Mouse (Mus musculus): ENCODE data around the gene Lrig3.
A peak's percentile ranks its signal among the peaks of the same experiment; 100 is the strongest.

The Lrig3 gene

DNA sequence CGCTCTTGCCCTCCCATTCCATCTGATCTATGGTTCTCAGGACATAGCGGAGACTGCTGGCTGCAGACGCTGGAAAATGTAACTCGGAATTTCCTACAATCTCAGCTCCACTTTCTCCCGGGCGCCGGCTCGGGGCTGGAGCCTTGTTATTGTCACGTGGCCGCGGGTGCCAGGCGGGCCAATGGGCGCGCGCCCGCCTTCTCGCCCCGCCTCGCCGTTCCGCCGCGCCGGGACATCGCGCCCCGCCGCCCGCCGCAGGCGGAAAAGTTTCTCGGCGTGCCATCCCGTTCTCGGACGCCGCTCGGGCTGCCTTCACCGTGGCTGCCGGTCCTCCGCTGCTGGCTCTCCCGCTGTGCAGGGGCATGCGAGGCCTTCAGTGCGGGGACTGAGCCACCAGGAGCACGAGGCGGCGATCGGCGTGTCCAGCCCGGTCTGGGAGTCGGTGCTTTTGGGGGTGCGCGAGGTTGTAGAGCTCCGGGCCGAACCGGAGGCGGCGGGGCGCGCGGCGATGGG, at the start of gene Lrig3:
Gene Lrig3 (plus strand): TSS at position 201 of the 513 bp plus-strand sequence.
- DNase-seq: peak; percentile 92 to 93

DNA sequence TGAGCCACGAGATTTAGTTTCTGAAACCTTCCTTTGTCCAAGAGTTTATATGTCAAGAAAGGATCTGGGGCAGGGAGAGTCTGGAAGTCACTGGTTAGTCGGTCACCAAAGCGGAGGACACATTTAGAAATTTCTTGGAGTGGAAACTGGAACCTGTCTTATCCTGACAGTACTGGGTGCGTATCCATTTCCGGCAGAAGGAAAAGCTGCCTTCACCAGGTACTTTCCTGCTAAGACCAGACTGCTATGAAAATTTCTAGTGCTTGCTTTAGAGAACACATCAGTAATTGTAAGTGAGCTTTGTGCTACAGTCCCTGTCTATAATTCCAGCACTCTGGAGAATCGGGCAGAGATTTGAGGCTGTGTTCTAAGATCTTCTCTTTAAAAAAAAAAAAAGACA, 49.2 kb upstream of the Lrig3 start:
- no peak for DNase-seq

DNA sequence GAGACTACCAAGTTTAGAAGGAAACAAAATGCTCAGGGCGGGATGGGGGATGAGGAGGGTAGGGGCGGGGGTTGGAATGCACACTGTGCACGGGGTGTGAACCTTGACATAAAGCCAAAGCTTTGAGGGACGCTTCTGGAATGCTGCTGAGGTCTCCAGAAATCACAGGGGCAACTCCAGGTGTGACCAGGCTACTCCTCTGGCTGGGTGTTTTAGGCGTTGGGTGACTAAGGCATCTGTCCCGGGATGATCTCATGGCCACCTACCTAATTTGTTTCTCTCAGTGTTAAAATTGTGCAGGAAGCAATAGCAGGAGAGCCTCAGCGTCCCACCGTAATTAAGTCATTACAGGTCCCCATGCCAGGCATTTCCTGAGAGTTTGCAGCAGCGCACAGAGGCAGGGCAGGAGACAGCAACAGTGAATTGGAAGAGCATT, 48.5 kb upstream of the Lrig3 start:
- DNase-seq: no peak

DNA sequence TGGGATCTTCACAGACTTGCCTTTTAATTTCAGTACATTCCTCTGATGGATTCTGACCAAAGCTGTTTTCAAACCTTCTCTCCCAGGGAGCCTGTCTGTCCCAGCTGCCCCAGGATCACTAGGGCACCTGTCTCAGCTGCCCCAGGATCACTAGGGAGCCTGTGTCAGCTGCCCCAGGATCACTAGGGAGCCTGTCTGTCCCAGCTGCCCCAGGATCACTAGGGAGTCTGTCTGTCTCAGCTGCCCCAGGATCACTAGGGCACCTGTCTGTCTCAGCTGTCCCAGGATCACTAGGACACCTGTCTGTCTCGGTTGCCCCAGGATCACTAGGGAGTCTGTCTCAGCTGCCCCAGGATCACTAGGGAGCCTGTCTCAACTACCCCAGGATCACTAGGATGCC, 47.0 kb upstream of the Lrig3 start:
- DNase-seq: no peak

DNA sequence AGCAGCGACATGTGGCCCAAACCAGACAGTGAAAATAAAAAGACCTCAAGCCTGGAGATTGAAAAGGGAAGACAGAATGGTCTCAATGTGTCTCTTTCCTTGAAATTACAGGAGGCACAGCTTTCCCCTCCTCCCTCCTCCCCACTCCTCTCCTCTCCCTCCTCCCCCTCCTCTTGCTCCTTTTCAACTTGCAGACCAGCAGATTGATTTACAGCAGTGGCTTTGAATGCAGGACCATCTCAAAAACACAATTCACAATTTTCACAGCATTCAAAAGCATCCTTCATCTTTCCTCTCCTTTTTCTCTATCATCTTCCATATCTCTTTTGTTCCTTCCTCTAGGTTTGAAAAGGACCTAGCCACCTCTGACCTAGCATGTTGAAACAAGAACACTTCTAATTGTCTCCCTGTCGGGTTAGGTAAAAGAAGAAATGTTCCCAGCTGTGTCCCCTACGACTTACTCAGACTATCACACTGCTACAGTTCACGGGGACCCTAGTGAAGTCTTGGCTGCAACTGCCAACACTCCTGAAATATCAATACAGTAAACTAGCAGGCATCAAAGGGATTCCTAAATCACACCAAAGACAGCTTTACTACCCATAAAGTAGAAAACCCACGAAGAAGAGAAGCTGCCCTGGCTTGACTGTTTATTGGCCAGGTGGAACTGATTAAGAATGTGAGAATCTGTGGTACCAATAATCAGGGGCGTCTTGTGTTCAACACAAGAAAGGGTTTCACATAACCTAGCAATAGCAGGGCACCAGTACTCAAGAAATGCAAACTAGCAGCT, 44.1 kb upstream of the Lrig3 start:
- no peak for DNase-seq

DNA sequence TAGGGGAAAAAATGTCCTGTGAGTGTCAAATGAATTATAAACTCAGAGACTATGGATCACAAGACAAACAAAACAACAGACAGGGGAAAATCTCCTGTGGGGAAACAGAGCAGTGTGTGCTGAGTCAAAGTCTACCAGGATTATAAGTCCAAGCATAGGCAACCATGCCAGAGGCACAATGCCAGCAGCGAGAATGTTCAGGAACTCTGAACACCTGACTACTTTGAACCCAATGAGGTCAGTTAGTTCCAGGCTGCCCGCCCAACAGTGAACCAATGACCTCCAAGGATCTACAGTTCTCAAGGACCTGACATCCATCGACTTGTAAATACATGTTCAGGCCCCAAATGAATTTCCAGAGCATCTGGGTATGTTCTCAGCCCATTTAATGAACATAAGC, 36.0 kb upstream of the Lrig3 start:
- peak; percentile 90 to 91 for DNase-seq

DNA sequence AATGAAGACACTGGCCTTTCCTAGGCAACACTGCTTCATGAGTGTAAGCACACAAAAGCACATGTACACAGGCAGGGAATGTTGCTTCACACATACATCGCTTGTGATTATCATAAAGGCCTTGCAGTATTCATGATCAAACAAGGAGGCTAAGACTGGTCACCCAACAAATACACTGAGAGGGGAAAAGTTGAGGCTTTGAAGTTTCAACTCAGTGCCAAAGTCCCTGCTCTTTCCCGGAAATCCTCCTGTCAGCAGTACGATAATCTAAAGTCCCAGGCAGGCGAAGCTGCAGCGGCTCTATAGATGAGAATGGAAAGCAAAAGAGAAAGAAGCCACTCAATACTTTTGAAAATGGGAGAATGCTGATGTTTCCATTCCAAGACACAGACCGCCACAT, 32.6 kb upstream of the Lrig3 start:
- no peak for DNase-seq

DNA sequence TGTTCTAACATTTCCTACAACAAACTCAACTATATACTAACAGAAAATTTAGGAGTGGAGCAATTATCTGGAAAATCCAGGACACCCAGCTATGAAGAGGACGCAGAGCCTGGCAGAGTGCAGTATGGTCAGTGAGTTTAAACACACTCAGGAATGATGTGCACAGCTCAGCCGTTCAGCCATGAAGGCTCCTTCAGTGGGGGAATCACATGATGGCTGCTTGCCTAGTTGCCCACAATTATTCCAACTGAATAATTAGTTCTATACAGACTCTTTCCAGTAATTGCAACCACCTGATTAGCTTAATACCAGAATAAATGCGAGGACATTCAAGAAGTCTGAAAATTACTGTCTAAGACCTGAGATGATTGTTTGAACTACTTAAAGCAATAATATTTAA, 31.9 kb upstream of the Lrig3 start:
- no peak for DNase-seq

DNA sequence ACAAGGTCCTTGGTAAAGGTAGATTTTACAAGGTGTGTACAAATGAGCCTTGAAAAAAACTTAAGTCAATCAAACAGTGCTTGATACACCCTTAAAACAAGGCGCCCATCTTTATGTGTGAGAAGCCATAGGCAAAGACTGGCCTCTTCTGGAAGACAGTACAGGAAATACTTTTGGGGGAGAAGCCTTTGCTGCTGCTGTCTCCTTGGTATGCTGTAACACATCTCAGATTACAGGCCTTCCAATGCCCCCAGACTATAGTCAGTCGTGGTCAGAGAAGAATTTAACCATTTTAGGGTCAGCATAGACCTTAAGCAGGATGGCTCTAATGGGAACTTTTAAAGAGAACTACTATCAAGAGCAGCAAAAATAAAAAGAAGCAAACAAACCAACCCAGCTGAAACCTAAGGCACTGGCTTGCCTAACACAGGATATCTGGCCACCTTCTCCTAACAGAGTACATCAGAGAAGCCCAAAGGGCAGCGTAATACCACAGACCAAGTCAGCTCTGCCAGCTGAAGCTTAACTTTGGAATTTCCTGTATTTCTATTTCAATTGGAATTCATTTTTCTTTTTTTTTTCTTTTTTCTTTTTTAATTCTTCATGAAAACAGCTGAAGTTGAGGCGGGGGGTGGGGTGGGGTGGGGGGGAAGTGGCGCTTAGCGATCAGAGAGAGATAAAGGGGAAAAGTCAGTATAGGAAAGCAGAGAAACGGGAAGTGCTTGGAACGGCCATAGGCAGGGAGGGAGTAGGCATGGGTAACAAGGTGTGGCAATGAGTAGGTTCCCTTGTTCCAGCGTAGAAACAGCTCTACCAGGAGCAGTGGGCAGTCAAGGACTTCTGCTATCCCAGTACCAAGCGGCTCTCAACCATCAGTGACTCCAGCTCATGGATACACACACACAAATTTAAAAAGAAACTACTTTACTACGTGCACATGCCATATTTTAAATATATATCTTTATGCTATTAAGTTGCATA, 28.2 kb upstream of the Lrig3 start:
- DNase-seq: no peak

DNA sequence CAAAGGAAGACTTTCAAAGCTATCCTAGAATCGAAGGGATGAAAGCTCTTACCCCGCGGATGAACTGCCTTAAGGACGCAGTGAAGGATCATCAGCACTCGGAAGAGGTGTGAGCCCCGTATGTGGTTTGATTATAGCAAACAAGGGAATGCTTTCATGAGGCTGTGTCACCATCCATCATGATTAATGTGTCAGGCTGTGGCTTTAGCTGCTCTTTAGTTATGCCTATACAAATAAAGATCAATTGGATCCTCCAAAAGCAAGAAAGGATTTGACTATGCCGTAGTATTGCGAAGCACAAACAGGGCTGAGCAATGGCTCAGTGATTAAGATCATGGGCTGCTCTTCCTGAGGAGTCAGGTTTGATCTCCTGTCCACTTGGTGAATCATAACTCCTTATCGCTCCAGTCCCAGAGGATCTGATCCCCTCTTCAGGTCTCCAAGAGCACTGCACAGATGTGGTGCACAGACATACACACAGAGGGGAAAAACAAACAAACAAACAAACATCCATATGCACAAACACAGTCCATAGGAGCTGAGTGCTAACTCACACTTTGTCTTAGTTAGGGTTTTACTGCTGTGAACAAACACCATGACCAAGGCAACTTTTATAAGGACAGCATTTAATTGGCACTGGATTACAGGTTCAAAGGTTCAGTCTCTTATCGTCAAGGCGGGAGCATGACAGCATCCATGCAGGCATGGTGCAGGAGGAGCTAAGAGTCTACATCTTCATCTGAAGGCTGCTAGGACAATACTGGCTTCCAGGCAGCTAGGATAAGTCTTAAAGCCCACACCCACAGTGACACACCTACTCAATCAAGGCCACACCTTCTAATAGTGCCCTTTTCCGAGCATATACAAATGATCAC, 27.2 kb upstream of the Lrig3 start:
- DNase-seq: no peak

DNA sequence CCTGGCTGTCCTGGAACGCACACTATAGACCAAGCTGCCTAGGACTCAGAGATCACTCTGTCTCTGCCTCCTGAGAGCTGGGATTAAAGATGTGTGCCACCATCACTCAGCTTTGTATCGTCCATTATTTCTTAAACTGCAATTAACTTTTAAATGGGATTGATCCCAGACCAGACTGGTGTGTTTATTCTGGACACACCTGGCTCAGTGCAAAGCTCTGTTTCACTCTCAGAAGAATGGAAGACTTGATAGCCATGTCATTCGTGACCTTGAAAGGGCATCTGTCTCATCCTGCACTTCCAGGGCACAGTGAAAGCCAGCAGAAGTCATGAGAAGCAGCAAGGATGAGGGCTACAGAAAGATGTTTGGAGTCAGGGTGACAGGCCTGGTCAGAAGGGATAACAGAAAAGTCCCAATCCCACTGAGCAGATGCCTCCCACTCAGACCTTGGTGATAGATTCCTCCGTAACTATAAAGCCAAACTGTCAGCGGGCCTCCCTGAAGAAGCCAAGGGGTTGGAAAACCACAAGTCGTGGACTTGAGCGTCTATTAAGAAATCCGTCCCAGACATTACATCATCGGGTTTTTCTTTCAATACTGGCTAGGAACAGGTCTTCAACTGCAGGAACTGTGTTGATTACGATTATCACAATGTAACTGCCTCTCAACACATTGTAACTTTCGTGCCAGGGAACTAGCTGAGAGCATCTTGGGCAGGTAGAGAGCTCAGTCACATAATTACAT, 25.5 kb upstream of the Lrig3 start:
- no peak for DNase-seq

DNA sequence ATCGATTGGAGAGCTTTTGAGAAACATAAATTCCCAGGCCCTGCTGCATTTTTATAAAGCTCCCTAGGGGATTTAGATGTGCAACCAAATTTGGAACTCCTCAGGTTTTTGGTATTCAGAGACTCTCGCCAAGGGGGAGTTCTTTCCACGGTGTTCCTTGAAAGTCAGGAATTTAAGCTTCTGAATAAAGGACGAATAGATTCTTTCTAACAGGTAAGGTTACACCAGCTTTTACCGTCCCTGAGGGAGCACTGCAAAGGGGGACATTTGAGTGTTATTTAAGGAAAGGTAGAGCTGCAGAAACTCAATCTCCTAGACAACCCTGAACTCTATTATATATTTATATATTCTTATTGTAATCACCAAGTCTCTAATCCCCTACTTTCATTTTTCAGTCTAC, 22.9 kb upstream of the Lrig3 start:
- DNase-seq: no peak

DNA sequence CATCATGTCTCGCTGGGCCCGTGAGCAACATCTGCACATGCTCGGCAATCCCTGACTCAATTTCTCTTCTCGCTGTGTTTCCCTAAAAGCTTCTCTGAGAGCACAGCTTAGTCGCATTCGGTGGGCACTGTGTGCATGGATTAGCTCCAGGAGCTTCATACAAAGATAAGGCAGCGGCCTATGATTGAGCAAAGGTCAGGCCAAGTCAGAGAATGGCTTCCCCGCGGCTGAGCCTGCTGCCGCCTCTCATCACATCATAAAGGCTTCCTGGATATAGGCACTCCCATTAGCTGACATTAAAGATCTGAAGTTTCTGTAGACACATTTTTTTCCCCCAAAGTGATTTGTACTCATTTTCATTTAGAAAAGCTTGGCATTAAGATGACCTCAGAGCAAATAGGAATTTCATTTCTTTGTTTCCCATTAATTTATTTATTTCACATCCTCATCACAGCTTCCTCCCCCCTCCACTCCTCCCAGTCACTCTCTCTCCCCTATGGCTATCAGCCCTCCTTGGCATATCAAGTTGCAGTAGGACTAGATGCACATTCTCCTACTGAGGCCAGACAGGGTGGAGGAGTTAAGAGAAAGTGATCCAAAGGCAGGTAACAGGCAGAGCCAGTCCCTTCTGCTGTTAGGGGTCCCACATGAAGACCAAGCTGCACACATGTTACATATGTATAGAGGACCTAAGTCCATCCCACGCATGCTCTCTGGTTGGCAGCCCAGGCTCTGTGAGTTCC, 21.0 kb upstream of the Lrig3 start:
- no peak for DNase-seq

DNA sequence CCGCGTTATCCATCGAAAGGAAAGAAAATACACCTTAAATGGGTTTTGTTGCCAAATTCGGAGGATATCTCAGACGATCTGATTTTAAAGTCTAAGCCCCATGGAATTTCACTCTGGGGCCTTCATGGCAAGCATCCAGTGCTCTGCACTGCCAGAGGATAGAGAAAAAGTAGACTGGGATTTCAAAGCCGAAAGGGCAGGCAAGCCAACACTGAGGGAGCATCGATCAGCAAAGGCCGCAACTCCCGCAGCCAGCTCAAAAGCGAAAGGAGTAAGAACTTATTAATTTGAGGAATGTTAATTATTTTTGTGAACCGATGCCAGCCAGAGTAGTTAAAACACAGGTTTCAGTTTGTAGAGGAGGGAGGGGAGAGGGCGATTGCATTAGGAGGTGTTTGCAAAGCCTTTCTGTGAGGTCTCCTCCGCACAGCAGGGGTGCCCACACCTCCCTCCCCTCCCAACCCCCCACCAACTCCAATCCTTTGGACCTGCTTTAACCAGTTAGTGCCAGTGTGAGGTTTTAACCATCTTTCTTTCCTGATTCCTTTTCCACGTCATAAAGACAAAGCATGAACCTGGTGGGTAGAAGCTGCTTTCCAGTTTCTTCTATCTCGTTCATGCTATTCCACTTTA, 17.0 kb upstream of the Lrig3 start:
- peak in 1 of 2 experiments; percentile 47 for DNase-seq

DNA sequence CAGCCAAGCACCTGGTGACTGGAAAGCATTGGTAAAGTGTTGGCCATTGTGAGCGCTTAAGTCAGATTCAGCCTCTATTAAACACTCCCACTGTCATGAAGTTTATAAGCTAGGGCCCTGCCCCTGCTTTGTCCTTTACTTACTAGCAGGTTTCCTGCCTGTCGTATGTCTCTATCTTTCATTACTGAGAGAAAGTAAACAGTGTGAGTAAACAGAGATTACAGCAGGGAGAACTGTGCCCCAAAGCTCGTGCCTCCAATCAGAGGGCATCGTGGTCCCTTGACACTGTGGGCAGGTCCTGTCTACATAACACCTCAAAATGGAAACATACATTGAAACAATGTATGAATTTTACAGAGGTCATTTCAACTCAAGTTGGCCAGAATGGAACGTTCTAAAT, 14.3 kb upstream of the Lrig3 start:
- no peak for DNase-seq

DNA sequence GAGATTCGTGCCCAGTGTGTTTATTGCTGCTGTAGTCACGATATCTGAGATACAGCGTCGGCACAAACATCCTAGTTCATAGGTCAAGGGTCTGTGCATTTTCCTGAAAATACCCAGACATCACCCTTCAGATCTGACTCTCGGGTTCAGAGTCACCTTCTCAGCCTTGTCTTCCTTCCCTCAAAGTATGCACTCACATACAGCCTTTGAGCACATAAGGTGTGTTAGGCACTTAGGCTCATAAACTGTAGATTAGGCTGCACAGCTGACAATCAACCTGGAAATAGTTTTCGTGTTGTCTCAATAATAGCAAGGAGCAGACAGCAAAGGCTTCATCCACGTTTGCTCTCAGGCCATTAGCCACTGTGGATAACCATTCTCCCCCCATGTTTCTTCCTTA, 11.6 kb upstream of the Lrig3 start:
- no peak for DNase-seq

DNA sequence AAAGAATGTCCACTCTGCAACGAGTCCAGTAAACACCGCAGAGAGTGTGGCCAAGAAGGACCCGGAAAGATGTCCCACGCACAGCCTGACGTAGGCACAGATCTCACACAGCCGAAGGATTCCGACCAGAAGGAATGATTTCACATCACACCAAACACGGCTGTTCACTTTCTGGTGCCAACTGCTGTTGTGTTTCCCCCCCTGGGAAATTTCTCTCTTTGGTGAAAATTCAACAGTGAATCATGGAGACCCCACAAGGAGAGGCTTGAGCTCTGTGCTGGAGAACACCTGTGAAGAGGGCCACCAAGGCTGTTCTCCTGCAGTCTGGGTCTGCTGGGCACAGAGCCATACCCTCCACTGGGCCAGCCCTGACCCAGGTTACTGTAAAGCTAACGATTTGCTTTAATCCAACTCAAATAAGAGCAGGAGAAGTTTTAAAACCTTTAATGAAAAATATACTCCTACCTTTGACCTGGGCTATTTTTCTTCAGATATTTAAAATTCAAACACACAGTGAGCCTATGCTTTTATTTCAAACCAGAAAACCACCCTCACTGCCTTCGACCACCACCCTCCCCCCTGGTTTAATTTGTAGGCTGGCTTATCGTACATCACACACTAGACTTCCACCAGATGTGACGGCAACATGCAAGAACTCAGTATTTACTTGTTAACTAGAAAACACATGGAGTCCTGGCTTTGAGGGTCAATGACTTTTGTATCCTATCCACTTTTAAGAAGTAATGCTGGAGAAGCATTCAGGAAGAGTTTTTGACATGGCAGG, 11.0 kb upstream of the Lrig3 start:
- no peak for DNase-seq

DNA sequence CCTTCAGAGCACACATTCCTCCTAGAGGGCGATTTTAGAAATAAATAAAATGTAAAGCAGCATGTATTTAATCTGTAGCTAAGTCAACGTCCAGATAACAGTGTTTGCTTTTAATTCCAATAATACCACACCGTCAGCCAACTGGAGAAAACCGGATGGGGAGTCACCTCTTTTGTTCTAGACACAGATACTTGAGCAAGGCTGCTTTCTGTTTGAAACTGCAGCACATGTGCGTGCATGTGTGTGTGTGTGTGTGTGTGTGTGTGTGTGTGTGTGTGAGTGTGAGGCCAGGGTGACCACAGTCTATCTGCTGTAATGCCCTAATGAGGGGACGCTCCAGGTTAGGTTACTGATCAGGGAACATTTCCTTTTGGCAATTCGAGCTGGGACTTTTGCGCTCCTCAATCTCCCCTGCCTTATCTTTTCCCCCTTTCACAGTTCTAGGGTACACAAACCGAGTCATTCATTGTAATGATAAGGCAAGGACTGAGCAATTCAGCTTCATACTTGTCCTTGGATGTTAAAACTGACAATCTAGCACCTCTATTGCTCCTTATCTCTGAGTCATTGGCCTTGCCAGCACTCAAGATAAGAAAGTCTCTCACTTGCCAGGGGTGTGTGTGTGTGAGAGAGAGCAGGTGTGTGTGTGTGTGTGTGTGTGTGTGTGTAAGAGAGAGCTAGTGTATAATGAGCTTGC, 4.4 kb upstream of the Lrig3 start:
- no peak for DNase-seq

DNA sequence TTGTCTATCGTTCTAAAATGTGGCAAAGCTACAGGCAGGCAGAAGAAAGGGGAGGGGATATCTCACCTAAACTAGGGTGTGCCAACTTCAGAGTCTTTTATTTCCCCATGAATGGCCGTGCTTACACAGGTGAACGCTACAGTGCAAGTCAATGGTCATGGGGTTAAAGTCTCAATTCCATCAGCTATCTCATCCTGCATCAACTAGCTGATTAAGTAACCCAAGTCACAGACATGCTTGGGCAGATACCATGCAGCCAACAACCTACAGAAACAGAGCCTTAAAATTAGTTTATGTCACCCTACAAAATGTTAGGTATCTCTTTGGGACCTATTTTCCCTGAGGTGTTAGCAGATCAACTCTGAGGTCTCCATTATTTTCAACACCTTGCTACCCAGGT, 1.3 kb upstream of the Lrig3 start:
- DNase-seq: peak in 1 of 2 experiments; percentile 35

All from kidney, postnatal 36 days (tissue).